Mouse (Mus musculus): ENCODE data around the gene Sorbs1. TPM values are rescaled to one million over a fixed set of nuclear protein-coding genes. Genes with fewer than 3 reads are reported as not detected.
A peak's percentile ranks its signal among the peaks of the same experiment; 100 is the strongest.

The Sorbs1 gene
- polyA plus RNA-seq, 1 experiment, result 38.8 TPM

DNA sequence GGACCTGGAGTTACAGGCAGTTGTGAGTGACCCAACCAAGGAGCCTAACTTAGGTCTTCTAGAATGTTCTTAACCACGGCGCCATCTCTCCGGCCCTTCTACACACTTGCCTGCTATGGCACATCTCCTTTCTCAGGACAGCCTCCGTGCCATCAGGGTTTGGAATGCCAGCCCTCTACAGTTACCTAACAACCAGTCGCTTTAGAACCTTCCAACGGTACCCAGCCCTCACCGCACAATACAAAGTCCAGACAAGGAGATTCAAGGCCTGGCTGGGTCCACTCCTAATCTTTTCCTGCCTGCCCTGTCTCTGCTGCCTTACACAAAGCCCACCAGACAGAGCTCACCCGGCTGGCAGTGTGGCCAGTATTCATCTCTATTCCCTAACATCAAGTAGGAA, 106.9 kb downstream of the Sorbs1 start:
- no peak overlapping the region for H3ac ChIP-seq (ENCODE audit: control insufficient read depth, insufficient read length)
- H3K36me3 ChIP-seq (ENCODE audit: control insufficient read depth, insufficient read depth), result no peaks in the 10 kb centered on the region
- no peaks in the 10 kb centered on the region for H3K27me3 ChIP-seq (ENCODE audit: control insufficient read depth, insufficient read depth, insufficient read length)
- no peak for TF ChIP-seq TCF12 (IDR thresholded peaks at IDR 0.05; ENCODE audit: insufficient read depth, poor library complexity, severe bottlenecking)
- TF ChIP-seq MYOD1 (IDR thresholded peaks at IDR 0.05; ENCODE audit: control insufficient read depth in 1 of 3, insufficient read length in 2 of 3, low read depth in 2 of 3), result no peak
- TF ChIP-seq MAX (IDR thresholded peaks at IDR 0.05; ENCODE audit: low read depth), result no peak
- TF ChIP-seq MYOG (IDR thresholded peaks at IDR 0.05; ENCODE audit: control insufficient read depth in 1 of 3, insufficient read depth in 1 of 3, insufficient read length in 2 of 3, low read depth in 2 of 3), result no peak
- TF ChIP-seq E2F4 (IDR thresholded peaks at IDR 0.05; ENCODE audit: insufficient read depth), result no peak
- TF ChIP-seq CEBPB (IDR thresholded peaks at IDR 0.05; ENCODE audit: insufficient read depth, poor library complexity, severe bottlenecking), result no peak
- TF ChIP-seq USF1 (IDR thresholded peaks at IDR 0.05; ENCODE audit: low read depth), result no peak
- no peak for TF ChIP-seq TCF3 (IDR thresholded peaks at IDR 0.05; ENCODE audit: insufficient read length, low read depth)
- no peak for TF ChIP-seq POLR2AphosphoS2 (IDR thresholded peaks at IDR 0.05; ENCODE audit: insufficient read length, low read depth)
- TF ChIP-seq REST (IDR thresholded peaks at IDR 0.05; ENCODE audit: insufficient read depth, insufficient read length), result no peak
- TF ChIP-seq SRF (IDR thresholded peaks at IDR 0.05; ENCODE audit: control insufficient read depth, insufficient read length, low read depth), result no peak
- TF ChIP-seq POLR2A (IDR thresholded peaks at IDR 0.05; ENCODE audit: insufficient read length, low read depth), result no peak
- H3K4me3 ChIP-seq, result no peak overlapping the region
- no peak overlapping the region for H3K4me2 ChIP-seq (ENCODE audit: low read depth)
- no peaks in the 10 kb centered on the region for H3K79me2 ChIP-seq (ENCODE audit: control insufficient read depth, insufficient read depth)

DNA sequence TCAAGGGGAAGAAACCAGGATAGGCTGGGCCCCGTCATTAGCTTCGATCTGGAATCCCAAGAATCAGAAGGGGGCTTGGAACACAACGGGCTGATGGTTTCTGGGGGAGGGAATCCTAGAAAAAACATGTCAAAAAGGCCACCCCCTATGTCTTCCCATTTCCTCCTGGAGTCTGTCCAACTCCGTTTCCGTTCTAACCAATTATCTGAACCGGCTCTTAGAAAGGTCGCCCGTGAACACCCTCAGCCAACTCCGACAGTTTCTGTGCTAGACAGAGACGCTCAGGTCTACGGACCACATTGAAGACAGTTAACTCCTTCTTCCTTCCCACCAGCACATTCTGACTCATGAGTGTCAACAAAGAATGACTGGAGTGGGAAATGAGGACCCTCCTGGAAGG, 107.8 kb downstream of the Sorbs1 start:
- no peak overlapping the region for H3K4me2 ChIP-seq (ENCODE audit: low read depth)
- TF ChIP-seq TCF3 (IDR thresholded peaks at IDR 0.05; ENCODE audit: insufficient read length, low read depth), result no peak
- no peak for TF ChIP-seq POLR2A (IDR thresholded peaks at IDR 0.05; ENCODE audit: insufficient read length, low read depth)
- no peak for TF ChIP-seq E2F4 (IDR thresholded peaks at IDR 0.05; ENCODE audit: insufficient read depth)
- H3K27me3 ChIP-seq (ENCODE audit: control insufficient read depth, insufficient read depth, insufficient read length), result no peaks in the 10 kb centered on the region
- no peaks in the 10 kb centered on the region for H3K36me3 ChIP-seq (ENCODE audit: control insufficient read depth, insufficient read depth)
- H3K79me2 ChIP-seq (ENCODE audit: control insufficient read depth, insufficient read depth), result no peaks in the 10 kb centered on the region
- no peak overlapping the region for H3K4me3 ChIP-seq
- H3ac ChIP-seq (ENCODE audit: control insufficient read depth, insufficient read length), result no peak overlapping the region

DNA sequence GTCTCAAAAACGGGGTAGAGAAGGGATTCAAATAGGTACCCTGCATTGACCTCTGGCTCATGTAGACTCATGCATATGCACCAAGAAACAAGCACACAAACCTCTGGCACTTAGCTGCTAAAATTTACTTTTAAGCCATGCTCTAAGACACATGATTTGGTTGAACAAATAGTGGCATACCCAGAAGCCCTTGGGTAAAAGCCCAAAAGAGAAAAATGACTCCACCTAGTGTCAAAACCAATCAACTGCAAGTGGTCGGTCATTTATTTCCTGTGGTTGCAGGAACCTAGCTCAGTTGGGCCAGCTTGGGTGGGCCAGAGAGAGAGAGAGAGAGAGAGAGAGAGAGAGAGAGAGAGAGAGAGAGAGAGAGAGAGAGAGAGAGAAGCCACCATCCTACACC, 109.0 kb downstream of the Sorbs1 start:
- TF ChIP-seq MYOG (IDR thresholded peaks at IDR 0.05; ENCODE audit: control insufficient read depth in 1 of 3, insufficient read depth in 1 of 3, insufficient read length in 2 of 3, low read depth in 2 of 3), result no peak
- no peak for TF ChIP-seq MYOD1 (IDR thresholded peaks at IDR 0.05; ENCODE audit: control insufficient read depth in 1 of 3, insufficient read length in 2 of 3, low read depth in 2 of 3)
- no peak for TF ChIP-seq TCF3 (IDR thresholded peaks at IDR 0.05; ENCODE audit: insufficient read length, low read depth)
- TF ChIP-seq SRF (IDR thresholded peaks at IDR 0.05; ENCODE audit: control insufficient read depth, insufficient read length, low read depth), result no peak
- TF ChIP-seq USF1 (IDR thresholded peaks at IDR 0.05; ENCODE audit: low read depth), result no peak
- no peak for TF ChIP-seq TCF12 (IDR thresholded peaks at IDR 0.05; ENCODE audit: insufficient read depth, poor library complexity, severe bottlenecking)
- no peak for TF ChIP-seq E2F4 (IDR thresholded peaks at IDR 0.05; ENCODE audit: insufficient read depth)
- no peak for TF ChIP-seq MAX (IDR thresholded peaks at IDR 0.05; ENCODE audit: low read depth)
- TF ChIP-seq POLR2A (IDR thresholded peaks at IDR 0.05; ENCODE audit: insufficient read length, low read depth), result no peak
- H3K4me3 ChIP-seq, result no peak overlapping the region
- no peak overlapping the region for H3ac ChIP-seq (ENCODE audit: control insufficient read depth, insufficient read length)
- H3K27me3 ChIP-seq (ENCODE audit: control insufficient read depth, insufficient read depth, insufficient read length), result no peaks in the 10 kb centered on the region
- no peaks in the 10 kb centered on the region for H3K36me3 ChIP-seq (ENCODE audit: control insufficient read depth, insufficient read depth)
- H3K79me2 ChIP-seq (ENCODE audit: control insufficient read depth, insufficient read depth), result no peaks in the 10 kb centered on the region
- no peak overlapping the region for H3K4me2 ChIP-seq (ENCODE audit: low read depth)

DNA sequence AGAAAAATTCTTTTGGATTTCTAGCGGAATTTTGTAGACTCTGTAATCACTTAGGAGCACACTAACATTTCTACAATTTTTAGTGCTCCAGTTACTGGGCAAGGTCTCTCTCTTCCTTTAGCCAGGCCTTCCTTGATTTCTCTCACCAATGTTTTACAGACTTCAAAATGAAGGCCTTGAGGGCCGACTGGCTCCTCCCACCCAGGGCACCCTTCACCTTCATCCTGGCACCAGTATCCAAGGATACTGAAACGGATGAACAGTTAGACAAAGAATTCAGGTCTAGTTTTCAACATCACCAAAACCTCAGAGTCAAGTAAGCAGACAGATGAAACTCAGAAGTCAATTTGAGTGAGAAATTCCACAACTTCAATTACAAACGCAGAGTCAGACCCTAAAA, 109.6 kb downstream of the Sorbs1 start:
- H3K79me2 ChIP-seq (ENCODE audit: control insufficient read depth, insufficient read depth), result no peaks in the 10 kb centered on the region
- H3K4me2 ChIP-seq (ENCODE audit: low read depth), result no peak overlapping the region
- no peaks in the 10 kb centered on the region for H3K36me3 ChIP-seq (ENCODE audit: control insufficient read depth, insufficient read depth)
- H3ac ChIP-seq (ENCODE audit: control insufficient read depth, insufficient read length), result no peak overlapping the region
- TF ChIP-seq TCF12 (IDR thresholded peaks at IDR 0.05; ENCODE audit: insufficient read depth, poor library complexity, severe bottlenecking) (no peak), REST (IDR thresholded peaks at IDR 0.05; ENCODE audit: insufficient read depth, insufficient read length) (no peak), CEBPB (IDR thresholded peaks at IDR 0.05; ENCODE audit: insufficient read depth, poor library complexity, severe bottlenecking) (no peak), USF1 (IDR thresholded peaks at IDR 0.05; ENCODE audit: low read depth) (no peak), TCF3 (IDR thresholded peaks at IDR 0.05; ENCODE audit: insufficient read length, low read depth) (no peak), POLR2AphosphoS2 (IDR thresholded peaks at IDR 0.05; ENCODE audit: insufficient read length, low read depth) (no peak), E2F4 (IDR thresholded peaks at IDR 0.05; ENCODE audit: insufficient read depth) (no peak), MYOG (IDR thresholded peaks at IDR 0.05; ENCODE audit: control insufficient read depth in 1 of 3, insufficient read depth in 1 of 3, insufficient read length in 2 of 3, low read depth in 2 of 3) (no peak), MAX (IDR thresholded peaks at IDR 0.05; ENCODE audit: low read depth) (no peak), SRF (IDR thresholded peaks at IDR 0.05; ENCODE audit: control insufficient read depth, insufficient read length, low read depth) (no peak), MYOD1 (IDR thresholded peaks at IDR 0.05; ENCODE audit: control insufficient read depth in 1 of 3, insufficient read length in 2 of 3, low read depth in 2 of 3) (no peak), POLR2A (IDR thresholded peaks at IDR 0.05; ENCODE audit: insufficient read length, low read depth) (no peak)
- H3K4me3 ChIP-seq, result no peak overlapping the region
- no peaks in the 10 kb centered on the region for H3K27me3 ChIP-seq (ENCODE audit: control insufficient read depth, insufficient read depth, insufficient read length)

DNA sequence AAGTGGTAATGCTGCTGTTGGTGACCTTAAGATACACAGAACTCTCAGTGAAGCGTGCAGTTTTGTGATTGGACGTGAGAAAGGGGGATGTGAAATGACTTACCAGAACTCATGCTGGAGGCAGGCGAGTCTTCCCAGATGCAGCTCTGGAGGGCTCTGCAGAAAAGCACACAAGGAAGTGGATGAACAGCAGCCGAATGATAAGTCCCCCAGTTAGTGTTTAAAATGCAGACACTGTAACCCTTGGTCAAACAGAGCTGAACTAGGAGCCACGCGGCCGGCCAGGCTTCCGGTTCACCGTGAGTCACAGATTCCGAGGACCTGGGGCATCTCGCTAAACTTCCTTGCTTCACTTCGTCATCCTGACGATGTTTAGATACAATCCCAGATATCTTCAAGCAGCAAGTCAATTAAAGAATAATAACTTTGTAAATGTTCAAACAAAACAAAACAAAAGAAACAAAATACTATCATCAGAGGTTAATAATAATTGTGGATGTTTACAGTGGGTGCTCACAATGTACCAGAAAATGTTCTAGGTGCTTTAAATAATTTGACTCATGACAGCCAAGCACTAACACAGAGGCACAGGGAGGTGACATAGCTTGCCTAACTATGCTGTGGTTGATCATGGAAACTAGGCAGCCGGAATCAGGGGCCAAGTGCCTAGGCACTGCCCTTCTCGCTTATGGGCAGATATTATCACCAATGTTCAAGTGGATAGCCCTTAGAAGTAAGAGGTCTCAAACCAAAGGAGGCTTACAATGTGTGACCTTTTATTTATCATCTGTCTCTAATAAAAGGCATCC, 111.2 kb downstream of the Sorbs1 start:
- H3K27me3 ChIP-seq (ENCODE audit: control insufficient read depth, insufficient read depth, insufficient read length), result no peaks in the 10 kb centered on the region
- peak overlapping the region; percentile 58 for H3K4me2 ChIP-seq (ENCODE audit: low read depth)
- H3K79me2 ChIP-seq (ENCODE audit: control insufficient read depth, insufficient read depth), result no peaks in the 10 kb centered on the region
- H3K36me3 ChIP-seq (ENCODE audit: control insufficient read depth, insufficient read depth), result no peaks in the 10 kb centered on the region
- H3K4me3 ChIP-seq, result no peak overlapping the region
- no peak overlapping the region for H3ac ChIP-seq (ENCODE audit: control insufficient read depth, insufficient read length)
- TF ChIP-seq SRF (IDR thresholded peaks at IDR 0.05; ENCODE audit: control insufficient read depth, insufficient read length, low read depth) (no peak), E2F4 (IDR thresholded peaks at IDR 0.05; ENCODE audit: insufficient read depth) (no peak), MYOD1 (IDR thresholded peaks at IDR 0.05; ENCODE audit: control insufficient read depth in 1 of 3, insufficient read length in 2 of 3, low read depth in 2 of 3) (no peak), POLR2AphosphoS2 (IDR thresholded peaks at IDR 0.05; ENCODE audit: insufficient read length, low read depth) (no peak), CEBPB (IDR thresholded peaks at IDR 0.05; ENCODE audit: insufficient read depth, poor library complexity, severe bottlenecking) (no peak), REST (IDR thresholded peaks at IDR 0.05; ENCODE audit: insufficient read depth, insufficient read length) (no peak), MAX (IDR thresholded peaks at IDR 0.05; ENCODE audit: low read depth) (no peak), TCF12 (IDR thresholded peaks at IDR 0.05; ENCODE audit: insufficient read depth, poor library complexity, severe bottlenecking) (no peak), POLR2A (IDR thresholded peaks at IDR 0.05; ENCODE audit: insufficient read length, low read depth) (no peak), MYOG (IDR thresholded peaks at IDR 0.05; ENCODE audit: control insufficient read depth in 1 of 3, insufficient read depth in 1 of 3, insufficient read length in 2 of 3, low read depth in 2 of 3) (no peak), TCF3 (IDR thresholded peaks at IDR 0.05; ENCODE audit: insufficient read length, low read depth) (no peak), USF1 (IDR thresholded peaks at IDR 0.05; ENCODE audit: low read depth) (no peak)

Data from myocyte (in vitro differentiated cells).